Mouse (Mus musculus) neural tube, embryonic 11.5 days (tissue): ENCODE data around the gene Ltb. TPM values are rescaled to one million over a fixed set of nuclear protein-coding genes. Genes with fewer than 3 reads are reported as not detected.
"Not testable (repeated sequence)": the region's sequence is repeated elsewhere in the genome, so short reads cannot be mapped to it uniquely, and the experiment has no call there.

Experiments
- ATAC-seq: fragments of 200-750 bp; cut with Nextera tagmentation; 2 replicates; pipeline ENCODE4 v1.8.0; 2017; ENCODE audit warnings: moderate number of reproducible peaks, mild to moderate bottlenecking, moderate TSS enrichment, moderate library complexity; ENCODE audit not compliant: insufficient read depth, low FRiP score, low TSS enrichment
- DNase-seq: peaks from one replicate; pipeline ENCODE4 v3.0.0-alpha.2; 2015; ENCODE audit warnings: low spot score
- H3K27ac ChIP-seq: fragments of 300-500 bp; sonication (generic); 2 replicates; pipeline ENCODE4 v1.5.1; 2014; ENCODE audit warnings: low read depth, mild to moderate bottlenecking, low read length
- H3K27me3 ChIP-seq: fragments of 300-500 bp; sonication (generic); 2 replicates; pipeline ENCODE4 v1.6.1; 2014; ENCODE audit warnings: mild to moderate bottlenecking, low read length, mixed read lengths; ENCODE audit not compliant: control insufficient read depth, insufficient read depth
- H3K36me3 ChIP-seq: fragments of 300-500 bp; sonication (generic); 2 replicates; pipeline ENCODE4 v1.6.1; 2014; ENCODE audit warnings: mild to moderate bottlenecking, low read length, moderate library complexity, mixed read lengths; ENCODE audit not compliant: control insufficient read depth, insufficient read depth
- H3K4me1 ChIP-seq: fragments of 300-500 bp; sonication (generic); 2 replicates; pipeline ENCODE4 v1.6.1; 2014; ENCODE audit warnings: low read length, mixed read lengths; ENCODE audit not compliant: control insufficient read depth, insufficient read depth
- H3K4me2 ChIP-seq: fragments of 300-500 bp; sonication (generic); 2 replicates; pipeline ENCODE4 v1.6.1; 2014; ENCODE audit warnings: low read depth, mild to moderate bottlenecking, moderate library complexity
- H3K4me3 ChIP-seq: fragments of 300-500 bp; sonication (generic); 2 replicates; pipeline ENCODE4 v1.5.1; 2014; ENCODE audit warnings: low read depth, low read length
- H3K9ac ChIP-seq: fragments of 300-500 bp; sonication (generic); 2 replicates; pipeline ENCODE4 v1.6.1; 2014; ENCODE audit warnings: mild to moderate bottlenecking, low read length
- H3K9me3 ChIP-seq: fragments of 300-500 bp; sonication (generic); 2 replicates; pipeline ENCODE4 v1.6.1; 2016; ENCODE audit warnings: low read length; ENCODE audit not compliant: control insufficient read depth
- WGBS: fragments of 180-500 bp; shearing (Covaris S2); extraction: QIAGEN DNeasy Blood & Tissue Kit; methylation state at CpG from one replicate; pipeline ENCODE4 v1.1.7; 2014; 5-methylcytosine and 5-hydroxymethylcytosine counted together
- polyA plus RNA-seq: library from polyadenylated mRNA; unstranded; fragments of >200 nt; fragmentation: Nextera tagmentation; extraction: Ambion mirVana; gene quantifications from 2 replicates; pipeline ENCODE4 v1.2.1, GENCODE M21; 2014

Gene Ltb
- polyA plus RNA-seq, 1 experiment from 2014 or later, result 0.27 TPM

DNA sequence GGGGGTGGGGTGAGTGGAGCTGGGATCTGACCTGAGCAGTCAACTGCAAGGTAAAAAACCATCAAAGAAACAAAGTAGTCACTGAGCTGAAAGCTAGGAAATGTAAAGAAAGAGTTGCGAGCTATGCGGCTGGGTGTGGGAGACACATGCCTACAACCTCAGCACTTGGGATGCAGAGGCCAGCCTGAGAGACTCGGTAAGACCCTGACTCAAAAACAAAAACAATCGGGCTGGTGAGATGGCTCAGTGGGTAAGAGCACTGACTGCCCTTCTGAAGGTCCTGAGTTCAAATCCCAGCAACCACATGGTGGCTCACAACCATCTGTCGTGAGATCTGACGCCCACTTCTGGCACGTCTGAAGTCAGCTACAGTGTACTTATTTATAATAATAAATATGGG lies 39.9 kb downstream of the Ltb start:
- H3K4me3 ChIP-seq, result 0 out of 2 replicates have a peak overlapping the region, but pooled peaks have one; percentile 64
- not testable (repeated sequence) for H3K36me3 ChIP-seq, H3K9ac ChIP-seq, ATAC-seq, H3K4me2 ChIP-seq, H3K9me3 ChIP-seq, H3K4me1 ChIP-seq, H3K27ac ChIP-seq, H3K27me3 ChIP-seq, DNase-seq
- 92% methylated on average over 7 of the region's 7 CpGs for WGBS

- peaks cover 3% of the 10 kb centered on the region; the same call in 1 of the 2 replicates for H3K36me3 ChIP-seq
- H3K27me3 ChIP-seq, result no peaks in the 10 kb centered on the region
- H3K4me2 ChIP-seq, result peak overlapping the region; percentile 90
- 5% methylated on average over 31 of the region's 31 CpGs for WGBS
- no peaks in the 10 kb centered on the region for H3K9me3 ChIP-seq
- DNase-seq, result peak; percentile 65
- H3K4me1 ChIP-seq, result peaks cover 3% of the 10 kb centered on the region
- no peak for ATAC-seq
- peak overlapping the region; percentile 89 for H3K9ac ChIP-seq
- H3K27ac ChIP-seq, result peak overlapping the region; percentile 91
- peak overlapping the region; percentile 64 for H3K4me3 ChIP-seq
Observed at GRCm38 (mm10) chr17:35234903-35235302, 40.7 kb downstream of the Ltb start.

DNA sequence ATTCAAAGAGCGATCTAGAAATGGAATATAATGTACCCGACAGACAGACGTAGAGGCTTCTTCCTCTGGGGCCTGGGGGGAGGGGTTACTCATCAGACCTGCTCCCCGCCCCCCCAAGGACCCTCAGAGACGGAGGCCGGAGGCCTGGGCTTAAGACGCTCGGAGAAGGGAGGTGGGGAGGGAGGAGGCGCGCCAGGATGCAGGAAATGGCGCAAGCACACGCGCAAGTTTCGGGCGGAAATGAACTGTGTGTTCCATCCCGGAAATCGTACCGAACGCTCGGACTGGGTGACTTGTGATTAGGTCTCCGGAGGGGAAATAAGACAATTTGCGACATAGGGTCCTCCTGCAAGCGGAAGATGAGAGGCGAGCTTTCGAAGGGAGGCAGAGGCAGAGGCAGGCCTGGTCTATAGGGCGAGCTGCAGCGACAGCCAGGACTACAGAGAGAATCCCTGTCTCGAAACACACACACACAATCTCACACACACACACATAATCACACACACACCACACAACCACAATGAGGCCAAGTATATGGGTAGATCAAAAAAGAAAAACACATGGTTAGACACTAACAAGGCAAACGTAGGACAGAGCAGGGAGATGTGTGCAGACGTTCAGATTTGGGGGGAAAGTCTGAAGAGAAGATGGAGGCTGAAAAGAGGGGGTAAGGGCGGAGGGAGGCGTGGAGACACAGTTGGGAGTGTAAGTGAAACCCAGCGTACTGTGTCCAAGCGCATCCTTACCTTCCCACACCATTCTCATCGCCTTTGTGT lies 41.6 kb downstream of the Ltb start, which contains the start of gene Nfkbil1:
Nfkbil1 (minus strand) TSS at position 179 of the 776 bp plus-strand sequence.
- Histone ChIP-seq H3K9me3 (no peaks in the 10 kb centered on the region), H3K4me3 (peak within 1 kb of the TSS; percentile 64), H3K4me1 (peaks cover 7% of the 10 kb centered on the region), H3K9ac (peak within 1 kb of the TSS; percentile 89), H3K27ac (peak within 1 kb of the TSS; percentile 91), H3K36me3 (peaks cover 2% of the 10 kb centered on the region; the same call in 1 of the 2 replicates), H3K27me3 (no peaks in the 10 kb centered on the region), H3K4me2 (peak within 1 kb of the TSS; percentile 90)
- DNase-seq (peak; percentile 93), ATAC-seq (peak; percentile 76)
- 0% methylated on average over 35 of the region's 35 CpGs for WGBS

DNA sequence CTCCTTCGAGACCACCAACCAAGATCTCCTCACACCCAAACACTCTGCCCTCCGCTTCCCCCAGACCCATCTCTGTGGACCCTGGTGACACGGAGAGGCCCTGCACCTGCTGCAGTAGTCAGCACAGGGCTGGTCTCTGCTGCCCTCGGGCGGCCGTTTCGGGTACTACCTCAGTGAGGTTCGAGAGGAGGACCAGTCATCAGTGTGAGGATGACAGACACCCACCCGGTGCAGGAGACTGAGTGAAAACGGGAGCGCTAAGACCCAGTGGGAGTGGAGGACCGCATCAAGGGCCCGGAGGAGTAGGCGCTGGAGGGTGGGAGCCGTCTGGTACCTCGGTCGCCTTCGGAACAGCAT lies 42.1 kb downstream of the Ltb start:
- ATAC-seq (peak; percentile 60), DNase-seq (peak; percentile 96)
- H3K27me3 ChIP-seq, result no peaks in the 10 kb centered on the region
- no peaks in the 10 kb centered on the region for H3K9me3 ChIP-seq
- peak overlapping the region; percentile 64 for H3K4me3 ChIP-seq
- peak overlapping the region; percentile 91 for H3K27ac ChIP-seq
- peaks cover 9% of the 10 kb centered on the region for H3K4me1 ChIP-seq
- peaks cover 2% of the 10 kb centered on the region; the same call in 1 of the 2 replicates for H3K36me3 ChIP-seq
- WGBS, result under 1% methylated on average over 18 of the region's 18 CpGs
- H3K9ac ChIP-seq, result peak overlapping the region; percentile 89
- H3K4me2 ChIP-seq, result peak overlapping the region; percentile 90

DNA sequence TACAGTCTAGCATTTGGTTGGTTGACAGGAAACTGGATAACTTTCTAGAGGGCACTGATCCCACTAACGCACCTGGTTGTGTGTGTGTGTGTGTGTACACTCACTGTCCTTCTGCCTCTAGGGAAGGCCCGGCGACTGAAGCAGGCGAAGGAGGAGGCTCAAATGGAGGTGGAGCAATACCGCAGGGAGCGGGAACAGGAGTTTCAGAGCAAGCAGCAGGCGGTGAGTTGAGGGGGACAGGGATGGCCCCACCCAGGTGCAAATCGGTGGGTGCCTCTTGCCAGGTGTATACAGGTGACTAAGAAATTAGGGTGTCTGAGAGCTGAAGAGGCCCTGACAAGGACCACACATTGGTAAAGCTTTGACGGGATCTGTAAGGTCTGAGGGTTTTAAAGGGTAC lies 42.8 kb downstream of the Ltb start:
- Histone ChIP-seq H3K27me3 (no peaks in the 10 kb centered on the region), H3K9ac (peak overlapping the region; percentile 89), H3K36me3 (peaks cover 2% of the 10 kb centered on the region; the same call in 1 of the 2 replicates), H3K4me2 (peak overlapping the region; percentile 90), H3K27ac (no peak overlapping the region), H3K9me3 (no peaks in the 10 kb centered on the region), H3K4me1 (peaks cover 9% of the 10 kb centered on the region), H3K4me3 (peak overlapping the region; percentile 64)
- ATAC-seq (no peak), DNase-seq (no peak)
- WGBS, result 89% methylated on average over 9 of the region's 9 CpGs

GRCm38 (mm10) chr17:35237504-35237903 lies 43.3 kb downstream of the Ltb start:
- H3K4me3 ChIP-seq, result no peak overlapping the region

DNA sequence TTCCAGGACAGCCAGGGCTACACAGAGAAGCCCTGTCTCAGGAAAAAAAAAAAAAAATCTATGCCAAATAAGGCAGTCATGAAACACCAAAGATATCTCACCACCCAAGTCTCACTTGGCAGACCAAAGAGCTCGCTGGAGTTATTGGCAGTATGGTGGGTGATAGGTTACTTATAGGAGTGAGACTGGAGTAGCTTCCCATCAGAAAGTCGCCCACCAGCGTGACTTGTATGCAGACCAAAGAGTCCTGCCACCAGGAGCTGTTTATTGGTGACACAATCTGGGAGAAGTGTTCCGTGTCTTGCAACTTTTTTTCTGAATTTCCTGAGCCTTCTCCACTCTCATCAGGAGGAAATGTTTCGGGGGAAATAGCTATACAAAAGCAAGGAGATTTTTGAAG lies 45.5 kb downstream of the Ltb start:
- DNase-seq (no peak), ATAC-seq (no peak)
- no peaks in the 10 kb centered on the region for H3K9me3 ChIP-seq
- H3K4me2 ChIP-seq, result no peak overlapping the region
- H3K27ac ChIP-seq, result no peak overlapping the region
- H3K36me3 ChIP-seq, result peaks cover 14% of the 10 kb centered on the region
- peaks cover 22% of the 10 kb centered on the region for H3K4me1 ChIP-seq
- no peak overlapping the region for H3K9ac ChIP-seq
- no peaks in the 10 kb centered on the region for H3K27me3 ChIP-seq
- no peak overlapping the region for H3K4me3 ChIP-seq
- WGBS, result 82% methylated on average over 5 of the region's 5 CpGs

More at GRCm38 (mm10) chr17:35237504-35237903, 43.3 kb downstream of the Ltb start:
- peaks cover 9% of the 10 kb centered on the region for H3K4me1 ChIP-seq
- 89% methylated on average over 12 of the region's 12 CpGs for WGBS
- DNase-seq (no peak), ATAC-seq (no peak)
- no peak overlapping the region for H3K4me2 ChIP-seq
- H3K27ac ChIP-seq, result no peak overlapping the region
- peaks cover 2% of the 10 kb centered on the region; the same call in 1 of the 2 replicates for H3K36me3 ChIP-seq
- no peaks in the 10 kb centered on the region for H3K9me3 ChIP-seq
- no peak overlapping the region for H3K9ac ChIP-seq
- H3K27me3 ChIP-seq, result no peaks in the 10 kb centered on the region

GRCm38 (mm10) chr17:35240384-35241304 lies 46.4 kb downstream of the Ltb start:
- WGBS, result 33% methylated on average over 12 of the region's 12 CpGs
- DNase-seq (no peak), ATAC-seq (peak; percentile 3; the same call in 1 of the 2 replicates)
- peak overlapping the region; percentile 95 for H3K27ac ChIP-seq
- H3K4me3 ChIP-seq, result peak overlapping the region; percentile 82
- no peaks in the 10 kb centered on the region for H3K27me3 ChIP-seq
- no peaks in the 10 kb centered on the region for H3K9me3 ChIP-seq
- peaks cover 20% of the 10 kb centered on the region for H3K36me3 ChIP-seq
- peak overlapping the region; percentile 89 for H3K4me2 ChIP-seq
- H3K9ac ChIP-seq, result peak overlapping the region; percentile 100
- peaks cover 28% of the 10 kb centered on the region for H3K4me1 ChIP-seq
